Mouse (Mus musculus) left cerebral cortex, adult 9 months (tissue): ENCODE data around the gene Ddx39.

Experiments used
- DNase-seq, 2 experiments: peaks; one replicate each; pipeline ENCODE4 v3.0.0; 2022; ENCODE audit warnings: low spot score in 2 of 2

The Ddx39 gene

DNA sequence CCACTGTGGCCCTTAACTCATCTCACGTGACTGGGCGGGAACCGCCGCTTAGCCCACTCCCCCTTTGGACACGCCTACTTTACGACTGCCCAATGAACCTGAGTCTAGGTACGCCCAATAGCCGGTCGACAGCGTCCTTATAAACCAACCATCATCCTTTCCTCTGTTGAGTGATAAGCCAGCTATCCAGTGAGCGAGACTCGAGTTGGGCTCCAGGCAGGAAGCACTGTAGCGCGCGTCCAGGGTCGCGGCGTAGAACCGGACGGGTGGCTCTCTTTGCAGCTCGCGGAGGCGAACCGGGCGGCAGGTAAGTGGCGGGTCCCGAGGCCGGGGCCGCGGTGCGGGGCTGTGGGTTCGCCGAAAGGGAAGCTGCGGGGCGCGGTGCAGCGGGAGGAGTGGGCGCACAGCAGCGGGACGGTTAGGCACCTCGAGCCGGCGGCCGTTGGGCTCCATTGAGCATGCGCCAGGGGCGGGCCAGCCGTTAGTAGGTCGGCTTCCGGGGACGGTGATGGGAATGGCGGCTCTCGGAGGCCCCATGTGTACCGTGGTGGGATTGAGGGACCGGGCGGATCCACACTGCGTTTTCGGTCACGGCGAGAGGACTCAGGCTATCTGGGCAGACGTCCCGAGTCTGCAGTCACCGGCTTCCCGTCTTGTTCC lies at the start of gene Ddx39:
Ddx39 (plus strand) TSS at position 147 of the 660 bp plus-strand sequence.
- peak; percentile 98 for DNase-seq

DNA sequence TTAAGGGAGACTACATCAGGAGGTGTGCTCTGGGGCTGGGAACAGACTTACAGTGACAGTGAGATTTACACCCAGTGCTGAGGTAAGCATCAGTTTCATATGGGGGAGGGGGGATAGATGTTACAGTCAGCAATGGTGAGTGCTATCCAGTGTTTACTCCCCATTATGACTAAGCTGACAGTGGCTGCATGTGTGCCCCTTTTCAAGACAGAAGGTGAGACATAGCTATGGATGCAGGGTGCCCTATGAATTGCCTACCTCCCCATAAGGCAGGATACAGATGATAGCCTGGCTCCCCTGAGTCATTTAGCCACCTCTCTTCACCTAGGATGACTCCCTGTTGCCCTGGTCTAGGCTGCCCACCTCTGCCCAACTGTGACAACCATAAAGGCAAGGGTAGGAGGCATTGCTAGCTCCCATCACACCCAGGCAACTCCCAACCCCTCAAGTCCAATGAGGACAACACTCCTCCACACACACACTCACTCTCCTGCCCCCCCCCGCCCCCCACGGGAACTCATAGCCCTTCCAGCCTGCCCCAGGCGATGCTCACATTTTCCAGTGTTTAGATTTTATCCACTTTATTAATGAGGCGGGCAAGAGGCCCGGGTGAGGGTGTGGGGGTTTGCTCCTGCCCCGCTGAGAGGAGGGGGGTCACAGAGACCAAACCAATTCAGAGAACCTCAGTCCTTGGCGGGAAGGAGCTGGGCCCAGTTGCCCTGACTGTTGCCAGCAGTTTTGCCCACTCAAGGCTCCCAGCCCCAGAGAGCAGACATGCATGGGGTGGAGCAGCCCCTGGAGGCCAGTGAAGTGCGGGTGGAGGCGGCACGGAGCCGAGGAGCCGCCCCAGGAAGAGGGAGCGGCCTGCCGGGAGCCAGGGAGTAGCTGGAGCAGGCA lies 48.8 kb upstream of the Ddx39 start, which contains the start of gene Ptger1:
Ptger1 (plus strand) TSS at position 710 of the 897 bp plus-strand sequence.
- no peak for DNase-seq

- no peak for DNase-seq
Observed at GRCm38 (mm10) chr8:83666866-83667234, 48.1 kb upstream of the Ddx39 start.

- no peak for DNase-seq
Observed at GRCm38 (mm10) chr8:83667526-83667925, 47.5 kb upstream of the Ddx39 start.

DNA sequence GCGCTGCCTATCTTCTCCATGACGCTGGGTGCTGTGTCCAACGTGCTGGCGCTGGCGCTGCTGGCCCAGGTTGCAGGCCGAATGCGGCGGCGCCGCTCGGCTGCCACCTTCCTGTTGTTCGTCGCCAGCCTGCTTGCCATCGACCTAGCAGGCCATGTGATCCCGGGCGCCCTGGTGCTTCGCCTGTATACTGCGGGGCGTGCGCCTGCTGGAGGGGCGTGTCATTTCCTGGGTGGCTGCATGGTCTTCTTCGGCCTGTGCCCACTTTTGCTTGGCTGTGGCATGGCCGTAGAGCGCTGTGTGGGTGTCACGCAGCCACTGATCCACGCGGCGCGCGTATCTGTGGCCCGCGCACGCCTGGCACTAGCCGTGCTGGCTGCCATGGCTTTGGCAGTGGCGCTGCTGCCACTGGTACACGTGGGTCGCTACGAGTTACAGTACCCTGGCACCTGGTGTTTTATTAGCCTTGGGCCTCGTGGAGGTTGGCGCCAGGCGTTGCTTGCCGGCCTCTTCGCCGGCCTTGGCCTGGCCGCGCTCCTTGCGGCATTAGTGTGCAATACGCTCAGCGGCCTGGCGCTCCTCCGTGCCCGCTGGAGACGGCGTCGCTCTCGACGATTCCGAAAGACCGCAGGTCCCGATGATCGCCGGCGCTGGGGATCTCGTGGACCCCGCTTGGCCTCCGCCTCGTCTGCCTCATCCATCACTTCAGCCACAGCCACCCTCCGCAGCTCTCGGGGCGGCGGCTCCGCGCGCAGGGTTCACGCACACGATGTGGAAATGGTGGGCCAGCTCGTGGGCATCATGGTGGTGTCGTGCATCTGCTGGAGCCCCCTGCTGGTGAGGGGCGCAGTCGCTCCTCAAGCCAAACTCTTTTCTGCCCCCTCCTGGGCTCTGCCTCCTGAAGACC lies 46.7 kb upstream of the Ddx39 start:
- DNase-seq = peak in 1 of 2 experiments; percentile 59

DNA sequence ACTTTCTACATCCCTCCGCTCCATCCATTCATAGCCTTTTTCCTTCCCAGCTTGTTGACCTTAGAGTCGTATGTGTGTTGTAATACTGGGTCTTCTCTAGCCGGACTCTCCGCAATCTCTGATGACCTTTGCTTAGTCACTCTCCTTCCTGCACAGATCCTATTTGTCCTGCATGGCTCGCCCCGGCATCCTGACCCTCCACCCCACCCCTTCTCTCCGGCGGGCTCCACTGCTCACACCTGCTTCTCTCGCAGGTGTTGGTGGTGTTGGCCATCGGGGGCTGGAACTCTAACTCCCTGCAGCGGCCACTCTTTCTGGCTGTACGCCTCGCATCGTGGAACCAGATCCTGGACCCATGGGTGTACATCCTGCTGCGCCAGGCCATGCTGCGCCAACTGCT lies 46.0 kb upstream of the Ddx39 start:
- DNase-seq = no peak

DNA sequence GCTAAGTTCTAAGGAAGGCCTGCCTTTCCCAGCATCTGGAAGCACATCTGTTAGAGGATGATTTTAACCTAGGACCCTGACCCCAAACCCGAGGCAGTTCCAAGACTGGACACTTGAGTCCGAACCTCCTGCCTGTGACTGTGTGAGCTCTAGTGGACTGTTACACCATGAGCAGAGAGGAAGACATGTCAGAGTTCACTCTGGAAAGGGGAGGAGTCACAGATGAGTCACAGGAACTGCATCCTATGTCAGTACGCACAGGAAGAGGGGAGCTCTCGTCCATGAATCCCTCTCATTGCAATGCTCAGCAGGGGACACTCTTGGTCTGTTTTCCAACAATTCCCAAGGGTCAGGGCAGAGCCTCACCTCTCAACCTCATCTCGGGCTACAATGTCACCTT lies 42.0 kb upstream of the Ddx39 start:
- no peak for DNase-seq

DNA sequence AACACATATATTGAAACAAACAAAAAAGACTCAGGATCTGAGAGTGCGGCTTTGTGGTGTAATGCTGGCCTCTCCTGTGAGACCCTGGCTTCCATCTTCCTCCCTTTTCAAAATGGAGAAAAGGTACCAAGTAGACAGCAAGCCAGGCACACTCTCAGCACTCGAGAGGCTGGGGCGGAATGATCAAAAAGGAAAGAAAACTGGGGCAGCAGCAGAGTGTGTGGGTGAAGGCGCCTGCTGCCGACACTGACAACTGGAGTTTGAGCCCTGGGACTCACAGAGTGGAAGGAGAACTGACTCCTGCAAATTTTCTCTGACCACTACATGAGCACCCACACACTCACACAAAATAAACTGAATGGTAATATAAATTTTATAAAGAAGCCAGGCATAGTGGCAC lies 40.5 kb upstream of the Ddx39 start:
- DNase-seq = peak in 1 of 2 experiments; percentile 72

- DNase-seq = peak in 1 of 2 experiments; percentile 67
Observed at GRCm38 (mm10) chr8:83679866-83680265, 35.1 kb upstream of the Ddx39 start.

DNA sequence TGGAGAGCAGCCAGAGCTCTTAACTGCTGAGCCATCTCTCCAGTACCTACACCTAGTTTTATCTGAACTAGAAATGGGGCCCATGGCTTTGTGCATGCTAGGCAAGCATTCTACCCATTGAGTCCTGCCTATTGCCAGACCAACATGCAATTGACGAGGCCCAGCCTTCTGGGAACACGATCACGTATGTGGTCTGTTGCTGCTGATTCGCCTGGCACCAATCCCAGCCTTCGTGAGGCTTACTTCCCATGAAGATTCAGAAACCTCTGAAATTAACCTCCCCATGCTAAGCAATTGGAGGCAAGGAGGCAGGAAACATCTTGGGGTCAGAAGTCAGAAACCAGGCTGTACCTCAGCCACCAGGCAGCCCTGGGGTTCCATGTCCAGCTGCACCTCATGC lies 34.4 kb upstream of the Ddx39 start:
- DNase-seq = no peak

- no peak for DNase-seq
Observed at GRCm38 (mm10) chr8:83681099-83681498, 33.9 kb upstream of the Ddx39 start.

GRCm38 (mm10) chr8:83684517-83684916 lies 30.5 kb upstream of the Ddx39 start:
- DNase-seq = no peak

GRCm38 (mm10) chr8:83689264-83689663 lies 25.7 kb upstream of the Ddx39 start:
- no peak for DNase-seq

DNA sequence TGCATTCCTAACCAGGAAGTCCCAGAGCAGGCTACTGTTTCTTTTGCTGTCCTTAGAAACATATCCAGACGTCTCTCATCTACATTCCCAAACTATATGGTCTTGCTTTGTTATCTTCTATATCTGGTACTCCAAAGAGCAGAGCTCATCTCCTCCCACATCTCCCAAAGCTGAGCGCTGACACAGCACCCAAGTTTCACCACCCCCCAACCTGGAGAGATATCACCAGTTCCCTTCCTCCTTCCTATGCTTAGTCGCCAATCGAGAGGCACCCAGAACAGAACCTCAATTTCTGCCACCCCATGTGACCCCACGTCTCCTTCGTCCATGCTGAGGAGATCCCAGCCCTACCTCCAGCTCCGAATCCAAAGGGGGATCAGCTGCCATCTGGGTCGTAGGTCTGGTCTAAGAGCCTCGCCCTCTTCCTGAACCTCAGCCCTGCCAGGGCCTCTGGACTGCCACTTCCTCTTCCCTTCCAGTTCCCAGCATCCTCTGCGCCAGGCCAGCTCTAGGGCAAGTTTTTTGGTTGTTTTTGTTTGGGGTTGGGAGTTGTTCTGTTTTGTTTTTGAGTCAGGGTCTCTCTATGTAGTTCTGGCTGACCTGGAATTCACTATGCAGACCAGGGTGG lies 21.3 kb upstream of the Ddx39 start:
- DNase-seq = peak in 1 of 2 experiments; percentile 51

DNA sequence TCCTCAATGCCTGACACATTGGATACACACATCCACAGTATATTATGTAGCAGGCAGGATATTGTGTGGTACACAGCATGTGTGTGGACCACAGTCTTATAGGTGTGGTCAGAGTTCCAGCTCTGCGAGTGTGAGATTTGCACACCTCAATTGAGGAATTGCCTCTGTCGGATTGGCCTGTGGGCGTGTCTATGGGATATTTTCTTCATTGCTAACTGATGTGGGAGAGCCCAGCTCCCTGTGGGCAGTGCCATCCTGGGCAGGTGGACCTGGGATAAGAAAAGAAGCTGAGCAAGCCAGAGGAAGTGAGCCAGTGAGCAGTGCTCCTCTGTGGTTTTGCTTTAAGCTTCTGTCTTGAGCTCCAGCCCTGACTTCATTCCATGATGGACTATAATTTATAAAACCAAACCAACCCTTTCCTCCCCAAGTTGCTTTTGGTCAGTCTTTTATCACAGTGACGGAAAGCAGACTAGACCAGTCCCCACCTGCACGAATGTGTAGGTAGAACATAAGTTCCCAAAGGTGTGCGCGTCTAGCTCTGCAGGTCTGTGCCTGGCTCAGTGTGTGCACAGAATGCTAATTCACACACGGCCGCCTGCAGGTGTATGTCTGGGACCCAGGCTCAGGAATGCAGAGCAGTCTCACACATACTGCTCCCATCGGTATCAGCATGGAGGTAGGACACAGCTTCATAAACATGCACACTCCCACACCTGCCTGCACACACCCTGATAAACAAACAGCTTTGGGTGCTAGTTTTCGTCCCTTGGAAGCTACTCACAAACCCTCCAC lies 20.4 kb upstream of the Ddx39 start:
- peak in 1 of 2 experiments; percentile 35 for DNase-seq

GRCm38 (mm10) chr8:83695351-83696106 lies 19.4 kb upstream of the Ddx39 start:
- DNase-seq = no peak

GRCm38 (mm10) chr8:83697374-83698220 lies 17.4 kb upstream of the Ddx39 start:
- DNase-seq = no peak

DNA sequence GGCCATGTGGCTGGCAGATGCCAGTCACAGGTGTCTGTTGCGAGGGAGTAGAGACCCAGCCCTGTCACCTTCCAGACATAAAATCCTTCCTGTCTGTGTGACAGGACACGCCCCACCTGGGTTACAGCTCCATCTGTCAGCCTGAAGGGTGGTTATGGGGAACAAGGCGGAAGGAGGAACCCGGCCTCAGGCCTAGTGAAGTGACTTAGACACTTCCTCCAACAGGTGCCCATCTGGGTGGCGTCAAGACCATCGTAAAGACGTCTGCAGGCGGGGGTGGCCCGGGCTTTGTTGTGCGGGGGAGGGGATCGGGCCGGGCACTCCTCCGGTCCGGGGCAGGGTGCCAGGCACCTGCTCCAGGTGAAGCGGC lies 16.7 kb upstream of the Ddx39 start:
- DNase-seq = peak in 1 of 2 experiments; percentile 51
